Mouse (Mus musculus) retina, adult 2 months (tissue): ENCODE data around the gene Caps2.
A peak's percentile ranks its signal among the peaks of the same experiment; 100 is the strongest.
"Not testable (repeated sequence)": the region's sequence is repeated elsewhere in the genome, so short reads cannot be mapped to it uniquely, and the experiment has no call there.

Experiments
- DNase-seq: peaks from one replicate; pipeline ENCODE4 v3.0.0-alpha.2; 2012; ENCODE audit warnings: low read depth, low spot score

Caps2 gene

GRCm38 (mm10) chr10:112163168-112163766 is at the start of gene Caps2:
TSS of gene Caps2 (plus strand) at chr10:112163621.
- DNase-seq: no peak

DNA sequence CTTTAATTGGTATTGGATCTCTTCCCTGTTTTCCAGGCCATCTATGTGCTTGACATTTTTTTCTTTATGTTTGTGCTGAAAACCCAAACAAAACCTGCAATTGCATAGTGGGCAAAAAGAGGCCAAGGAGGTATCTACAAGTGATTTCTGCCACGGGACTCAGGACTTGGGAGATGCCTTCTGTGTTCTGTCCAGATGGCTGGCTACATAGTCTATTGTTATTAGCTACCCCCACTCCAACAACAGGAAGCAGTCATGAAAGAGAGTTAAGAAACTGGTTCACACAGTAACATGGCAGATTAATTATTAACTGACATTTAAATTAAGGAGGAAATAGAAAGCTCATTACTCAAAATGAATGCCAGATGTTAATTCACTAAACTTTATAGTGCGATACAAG is 38.3 kb upstream of the Caps2 start:
- not testable (repeated sequence) for DNase-seq

DNA sequence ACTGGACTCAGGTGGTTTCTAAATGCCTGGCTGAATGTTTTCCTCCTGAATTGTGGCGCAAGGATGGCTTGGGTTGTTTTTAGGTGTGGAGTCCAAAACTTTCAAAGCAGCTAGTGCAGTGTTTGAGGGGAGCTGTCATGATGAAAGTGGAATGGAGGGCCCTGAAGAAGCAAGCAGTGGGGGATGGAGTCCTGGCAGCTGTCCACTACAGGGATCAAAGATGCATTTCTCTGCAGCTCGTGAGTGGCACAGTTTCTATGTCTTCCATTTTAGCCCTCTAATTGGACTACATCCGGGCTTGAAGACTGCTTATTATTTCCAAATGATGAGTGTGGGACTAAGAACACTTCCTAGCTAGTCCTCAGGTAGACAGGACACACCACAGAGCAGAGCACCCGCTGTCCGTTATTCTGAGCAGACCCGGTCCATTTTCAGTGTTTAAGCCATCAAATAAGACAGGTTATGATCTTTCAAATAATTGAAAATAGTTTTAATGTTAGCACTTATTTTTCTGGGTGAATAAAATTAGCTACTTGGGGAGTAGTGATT is 35.7 kb upstream of the Caps2 start:
- not testable (repeated sequence) for DNase-seq

GRCm38 (mm10) chr10:112132194-112132593 is 31.2 kb upstream of the Caps2 start:
- DNase-seq: no peak

DNA sequence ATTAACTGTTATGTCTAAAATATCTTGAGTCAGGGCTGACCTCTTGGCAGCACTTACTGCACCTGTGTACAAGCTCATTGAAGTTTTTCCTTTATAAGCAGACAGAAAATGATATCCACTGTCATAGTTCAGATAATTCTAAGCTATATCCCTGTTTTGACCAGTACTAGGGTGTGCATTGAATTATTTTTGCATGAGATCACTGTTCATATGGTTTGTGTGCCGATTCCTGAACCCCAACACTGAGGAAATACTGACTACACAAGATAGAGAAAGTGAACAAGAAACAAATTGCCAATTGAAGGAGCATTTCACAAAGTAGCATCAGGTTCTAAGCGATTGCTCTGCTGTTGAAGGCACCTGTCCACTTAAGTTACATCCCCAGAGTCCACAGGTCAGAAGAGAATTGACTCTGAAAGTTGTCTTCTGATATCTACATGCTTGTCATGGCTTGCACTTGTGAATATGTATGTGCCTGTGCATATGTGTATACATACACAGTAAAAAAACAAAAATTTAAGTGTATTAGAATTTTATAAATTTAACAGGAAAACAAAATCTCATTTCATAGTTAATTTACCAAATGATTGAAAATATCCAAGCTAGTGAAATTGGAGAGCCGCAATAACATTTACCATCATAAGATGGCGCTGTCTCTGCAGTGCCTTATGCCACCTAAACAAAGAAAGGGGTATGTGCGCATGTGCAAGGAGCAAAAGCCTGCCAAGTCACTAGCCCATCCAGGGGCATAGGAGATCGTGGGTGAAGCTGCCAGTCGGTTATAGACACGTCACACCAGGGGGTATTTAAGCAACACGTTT is 25.2 kb upstream of the Caps2 start:
- no peak for DNase-seq

- DNase-seq: no peak
Measured at GRCm38 (mm10) chr10:112138871-112139430, 24.5 kb upstream of the Caps2 start.

DNA sequence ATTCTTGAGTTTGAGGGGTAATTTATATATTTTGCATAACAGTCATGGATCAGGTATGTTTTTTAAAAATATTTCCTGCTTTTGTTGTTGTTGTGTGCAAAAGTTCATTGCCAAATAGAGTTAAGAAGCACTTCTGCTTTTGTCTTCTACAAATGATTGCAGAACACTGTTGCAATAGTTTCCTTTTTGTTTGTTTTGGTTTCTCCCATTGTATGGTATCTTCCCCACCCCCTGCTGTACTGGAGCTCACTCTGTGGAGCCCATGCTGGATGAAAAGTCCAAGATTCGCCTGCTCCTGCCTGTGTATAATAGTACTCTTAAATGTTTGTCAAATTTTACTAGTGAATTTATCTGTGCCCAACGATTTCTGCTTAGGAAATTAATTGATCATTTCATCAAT is 23.6 kb upstream of the Caps2 start:
- DNase-seq: no peak

DNA sequence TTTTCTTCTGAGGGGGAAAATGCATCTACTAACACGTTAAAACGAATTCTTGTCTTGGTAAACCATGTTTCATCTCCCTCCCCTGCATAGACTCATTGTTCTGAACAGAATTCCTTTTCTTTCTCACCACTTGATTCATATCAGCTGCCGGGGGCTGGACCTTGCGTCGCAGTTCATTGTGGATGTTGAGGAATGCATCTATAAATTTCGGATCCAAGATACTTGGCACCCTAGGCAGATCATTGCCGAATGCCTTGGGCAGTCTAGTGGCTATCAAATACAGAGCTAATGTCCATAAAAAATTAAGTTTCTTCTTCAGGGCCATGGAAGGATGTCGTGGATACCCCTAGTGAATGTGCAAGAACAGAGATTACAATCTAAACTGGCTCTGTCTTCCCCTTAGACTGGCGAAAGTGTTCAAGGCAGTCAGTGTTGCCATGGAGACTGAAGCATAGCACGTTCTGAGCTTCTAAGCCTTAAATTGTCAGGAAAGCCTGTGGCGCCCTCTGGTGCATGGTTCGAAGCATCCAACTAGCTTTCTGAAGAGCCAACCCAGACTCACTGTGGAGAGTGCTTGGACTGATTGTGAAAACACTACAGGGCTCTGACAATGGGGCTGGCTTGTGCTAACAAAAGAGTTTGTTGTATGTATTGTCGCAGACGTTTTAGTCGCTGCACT is 3.4 kb upstream of the Caps2 start, which contains the start of gene Glipr1l3:
Glipr1l3 (minus strand) TSS at position 446 of the 679 bp plus-strand sequence.
- DNase-seq: peak; percentile 46

- DNase-seq: not testable (repeated sequence)
Measured at GRCm38 (mm10) chr10:112177027-112177426, 13.6 kb downstream of the Caps2 start.

- not testable (repeated sequence) for DNase-seq
Measured at GRCm38 (mm10) chr10:112193919-112194318, 30.5 kb downstream of the Caps2 start.

GRCm38 (mm10) chr10:112203463-112203862 is 40.0 kb downstream of the Caps2 start:
- peak; percentile 23 for DNase-seq

DNA sequence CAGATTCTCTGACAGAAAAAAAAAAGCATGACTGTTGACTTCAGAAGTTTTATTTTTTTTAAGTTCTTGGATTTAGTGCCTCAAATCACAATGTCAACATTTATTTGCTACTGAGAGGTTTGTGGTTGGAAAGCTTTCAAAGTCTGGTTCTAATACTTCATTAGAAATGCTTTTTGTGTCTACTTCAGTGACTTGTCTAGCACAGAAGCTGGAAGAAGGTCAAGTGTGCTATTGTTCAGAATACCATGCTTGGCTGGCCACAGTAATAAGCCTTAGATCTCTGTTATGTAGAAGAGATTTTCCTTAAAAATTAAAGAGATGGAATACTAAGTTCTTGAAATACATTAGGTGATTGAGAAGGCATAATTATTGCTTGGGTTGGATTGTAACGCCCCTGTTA is 63.7 kb downstream of the Caps2 start:
- DNase-seq: no peak

DNA sequence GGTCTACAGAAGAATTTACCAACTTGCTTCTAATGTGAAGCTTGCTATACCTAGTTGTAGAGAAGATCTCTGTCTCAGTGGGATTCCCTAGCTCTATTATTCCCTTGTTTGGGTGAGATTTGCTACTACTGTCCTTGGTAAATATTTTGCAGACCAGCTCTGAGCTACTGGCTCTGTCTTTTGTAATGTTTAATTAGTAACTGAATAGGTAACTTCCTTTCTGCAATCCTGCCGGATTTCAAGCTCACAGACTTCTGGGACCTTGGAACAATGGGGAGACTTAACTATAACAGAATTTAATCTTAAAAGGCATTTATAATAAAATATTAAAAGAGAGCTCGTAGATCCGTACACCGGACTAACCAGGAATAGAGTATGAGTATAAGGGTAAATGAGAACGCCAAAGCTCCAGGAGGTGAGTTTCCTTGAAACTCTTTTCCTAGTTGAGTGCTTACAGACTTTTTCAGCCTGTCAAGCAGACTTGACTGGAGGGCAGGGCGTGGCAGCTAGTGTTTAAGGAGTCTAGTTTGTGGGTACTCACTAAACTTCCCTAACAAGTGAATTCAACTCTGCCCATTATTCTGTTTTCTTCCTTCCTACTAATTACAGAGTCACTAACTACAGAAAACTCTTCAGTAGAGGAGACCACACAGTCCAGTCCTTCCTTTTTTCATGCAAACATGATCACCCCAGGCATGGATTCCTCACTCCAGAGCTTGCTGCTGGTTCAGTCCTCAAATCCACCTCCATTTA is 65.8 kb downstream of the Caps2 start:
- DNase-seq: not testable (repeated sequence)

- not testable (repeated sequence) for DNase-seq
Measured at GRCm38 (mm10) chr10:112232733-112233132, 69.3 kb downstream of the Caps2 start.

GRCm38 (mm10) chr10:112235396-112235940 is 72.0 kb downstream of the Caps2 start:
- not testable (repeated sequence) for DNase-seq

- no peak for DNase-seq
Measured at GRCm38 (mm10) chr10:112248273-112248672, 84.9 kb downstream of the Caps2 start.

DNA sequence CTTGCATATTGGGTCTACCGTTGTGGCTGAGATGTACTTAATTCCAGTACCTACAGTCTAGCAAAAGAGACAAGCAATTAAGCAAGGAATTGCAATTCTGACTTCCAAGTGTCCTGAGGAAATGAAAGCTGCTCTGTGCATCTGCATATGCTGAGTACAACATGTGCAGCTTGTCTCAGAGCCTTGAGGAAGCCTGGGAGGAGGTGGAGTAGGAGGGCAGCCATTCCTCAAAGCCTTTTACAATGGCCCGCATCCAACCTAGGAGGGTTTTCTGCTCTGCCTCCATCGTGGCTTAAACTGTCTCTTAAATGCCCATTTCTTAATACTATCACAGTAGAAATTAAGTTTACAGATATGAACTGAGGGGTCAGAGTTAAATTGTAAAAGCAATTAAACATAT is 100.0 kb downstream of the Caps2 start:
- DNase-seq: no peak
